Mouse (Mus musculus): ENCODE data around the gene Kcnn3.

Kcnn3 gene

DNA sequence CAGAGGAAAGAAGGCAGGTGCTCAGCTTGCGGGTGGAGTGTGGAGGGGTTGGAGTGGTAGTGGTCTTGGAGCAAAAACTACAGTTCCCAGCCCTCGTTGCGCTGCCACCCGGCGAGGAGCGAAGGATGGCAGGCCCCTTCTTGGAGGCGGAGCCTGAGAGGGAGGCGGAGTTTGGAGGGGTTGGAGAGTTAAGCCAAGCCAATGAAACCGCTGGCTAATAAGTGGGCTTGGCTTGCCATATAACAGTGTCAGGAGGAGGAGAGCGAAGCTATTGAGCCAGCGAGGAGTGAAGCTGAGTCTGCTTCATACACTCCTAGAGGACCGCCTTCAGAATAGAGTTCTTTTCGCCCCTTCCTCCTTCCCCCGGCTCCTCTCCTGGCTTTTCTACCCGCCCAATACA lies at the start of gene Kcnn3:
TSS of gene Kcnn3 (plus strand) at position 271 of the 400 bp plus-strand sequence.
- peak; percentile 76 to 86 for DNase-seq (ENCODE audit: low spot score in 2 of 2)

DNA sequence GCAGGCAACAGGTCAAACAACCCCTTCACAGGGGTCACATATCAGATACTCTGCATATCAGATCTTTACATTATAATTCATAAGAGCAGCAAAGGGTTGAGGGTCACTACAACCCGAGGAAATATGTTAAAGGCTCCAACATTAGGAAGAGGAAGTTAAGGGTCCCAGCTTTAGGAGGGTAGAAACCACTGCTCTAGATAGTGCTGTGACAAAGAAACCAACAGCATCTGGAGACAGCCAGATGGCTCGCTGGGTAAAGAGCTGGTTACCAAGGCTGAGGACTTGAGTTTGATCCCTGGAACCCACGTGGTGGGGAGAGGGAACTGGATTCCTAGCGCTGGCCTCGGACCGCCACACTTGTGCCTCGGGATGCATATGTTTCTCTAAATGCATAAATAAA lies 47.7 kb upstream of the Kcnn3 start:
- DNase-seq (ENCODE audit: low spot score in 2 of 2): no peak

DNA sequence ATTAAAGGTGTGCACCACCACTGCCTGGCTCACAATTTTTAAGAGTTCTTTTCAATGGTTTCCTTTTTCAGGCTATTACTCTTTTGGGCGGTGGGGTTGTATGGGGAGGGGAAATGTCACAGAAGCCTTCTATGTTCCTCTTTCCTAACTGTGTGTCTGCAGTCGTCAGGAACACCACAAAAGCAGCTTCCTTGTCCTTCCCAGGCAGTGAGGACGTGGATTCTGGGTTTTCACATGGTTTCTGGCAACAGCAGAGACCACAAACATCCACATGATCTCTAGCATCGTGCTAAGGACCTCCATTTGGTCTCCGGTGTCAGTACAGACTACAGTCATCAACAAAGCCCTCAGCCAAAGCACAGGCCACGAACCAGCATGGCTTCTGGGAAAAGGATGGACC lies 46.1 kb upstream of the Kcnn3 start:
- DNase-seq (ENCODE audit: low spot score in 2 of 2): no peak

DNA sequence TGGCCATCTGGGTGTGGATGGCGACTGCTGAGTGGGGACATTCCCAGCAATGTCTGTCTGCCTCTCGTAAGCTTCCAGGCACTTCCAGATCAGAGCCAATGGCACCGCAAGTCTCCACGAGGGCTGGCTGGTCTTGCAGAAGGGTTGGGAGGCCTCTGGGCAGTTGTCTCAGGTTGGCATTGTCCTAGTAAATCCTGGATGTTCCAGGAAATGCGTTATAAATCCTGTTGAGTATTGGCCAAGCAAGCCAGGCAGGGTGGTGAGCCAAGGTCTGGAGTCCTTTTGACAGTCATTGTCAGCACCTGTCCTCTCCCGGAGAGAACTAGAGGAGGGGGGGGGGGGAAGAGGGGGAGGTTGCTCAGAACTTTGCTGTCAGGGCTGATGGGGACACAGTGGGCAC lies 40.9 kb upstream of the Kcnn3 start:
- no peak for DNase-seq (ENCODE audit: low spot score in 2 of 2)

DNA sequence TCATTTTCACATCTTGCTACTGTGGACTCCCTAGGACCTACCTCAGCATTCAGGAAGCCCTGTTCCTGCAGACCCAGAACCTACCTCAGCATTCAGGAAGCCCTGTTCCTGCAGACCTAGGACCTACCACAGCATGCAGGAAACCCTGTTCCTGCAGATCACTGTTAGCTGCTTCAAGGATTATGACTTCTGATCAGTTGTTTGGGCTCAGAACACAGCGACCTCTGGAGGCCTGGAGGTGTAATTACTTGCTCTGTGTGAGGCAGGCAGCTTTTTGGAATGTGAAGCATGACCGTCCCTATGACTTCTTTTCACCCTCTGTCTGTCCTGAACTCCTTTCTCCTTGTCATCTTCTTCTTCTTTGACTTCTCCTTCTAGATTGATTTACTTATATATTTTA lies 38.5 kb upstream of the Kcnn3 start:
- DNase-seq (ENCODE audit: low spot score in 2 of 2): no peak

DNA sequence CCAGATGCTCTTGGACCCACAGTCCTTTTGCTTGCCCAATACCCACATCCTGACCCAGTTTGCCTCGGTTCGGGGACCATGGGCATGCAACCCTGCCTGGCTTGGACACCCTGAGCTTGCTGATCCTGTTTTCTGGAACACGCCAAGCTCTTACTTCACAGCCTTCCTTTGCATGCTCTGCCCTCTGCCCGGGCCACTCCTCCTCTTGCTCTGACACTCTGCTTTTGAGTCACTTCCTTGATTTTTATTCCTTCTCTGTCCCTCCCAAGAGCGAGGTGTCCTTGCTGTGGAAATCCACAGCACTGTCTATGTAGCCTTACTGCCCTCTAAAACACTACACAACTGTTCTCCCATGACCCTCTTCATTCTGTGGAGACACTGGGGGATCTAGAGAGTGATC lies 37.7 kb upstream of the Kcnn3 start:
- DNase-seq (ENCODE audit: low spot score in 2 of 2): no peak

DNA sequence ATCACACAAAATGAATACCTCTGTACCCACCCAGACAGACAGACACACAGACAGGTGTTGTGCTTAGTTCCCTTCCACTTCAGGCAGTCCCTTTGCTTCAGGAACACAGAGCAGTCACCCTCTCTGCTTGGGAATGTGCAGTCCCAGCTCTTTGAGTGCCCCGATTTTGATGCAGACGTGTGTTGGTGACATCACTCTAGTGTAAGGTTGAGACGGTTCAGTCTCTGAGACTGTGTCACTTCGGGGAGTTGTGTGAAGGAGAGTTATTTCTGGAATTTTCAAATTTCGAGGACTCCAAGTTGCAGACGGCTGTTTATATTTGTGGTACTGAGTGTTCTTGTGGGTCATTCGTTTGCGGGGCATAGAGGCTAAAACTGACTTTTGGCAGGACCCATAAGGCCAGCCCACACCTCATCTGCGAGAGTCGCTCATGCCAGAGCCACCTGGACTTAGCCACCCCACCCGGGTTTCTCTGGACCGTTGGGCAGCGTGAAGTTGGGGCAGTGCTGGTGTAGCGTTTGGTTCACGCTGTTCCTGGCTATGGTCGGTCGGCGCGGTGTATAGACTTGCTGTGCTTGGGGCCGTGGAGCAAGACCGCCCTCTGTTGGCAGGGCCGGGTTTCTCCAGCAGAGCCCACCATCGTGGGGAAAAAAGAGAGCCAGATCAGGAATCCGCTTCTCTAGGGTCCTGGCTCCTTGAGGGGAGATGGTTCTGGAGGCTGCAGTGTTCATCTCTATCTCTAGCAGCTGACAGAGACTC lies 35.0 kb upstream of the Kcnn3 start:
- DNase-seq (ENCODE audit: low spot score in 2 of 2): peak; percentile 67 to 82

DNA sequence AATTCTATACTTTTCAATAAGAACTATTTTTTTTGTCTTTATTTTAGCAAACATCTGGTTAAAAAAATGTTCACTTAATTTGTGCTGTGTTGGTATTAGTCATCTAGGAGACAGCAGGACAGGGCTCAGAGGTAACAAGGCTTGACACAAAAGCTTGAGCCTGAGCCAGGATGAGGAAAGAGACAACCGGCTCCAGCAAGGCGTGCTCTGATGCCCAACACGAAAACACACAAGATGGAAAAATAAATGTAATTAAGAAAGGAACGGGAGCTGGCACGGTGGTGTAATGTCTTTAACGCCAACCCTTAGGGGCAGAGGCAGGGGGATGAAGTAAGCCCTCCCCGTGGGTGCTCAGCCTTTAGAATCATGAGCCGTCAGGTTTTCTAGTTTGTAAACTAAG lies 33.9 kb upstream of the Kcnn3 start:
- no peak for DNase-seq (ENCODE audit: low spot score in 2 of 2)

DNA sequence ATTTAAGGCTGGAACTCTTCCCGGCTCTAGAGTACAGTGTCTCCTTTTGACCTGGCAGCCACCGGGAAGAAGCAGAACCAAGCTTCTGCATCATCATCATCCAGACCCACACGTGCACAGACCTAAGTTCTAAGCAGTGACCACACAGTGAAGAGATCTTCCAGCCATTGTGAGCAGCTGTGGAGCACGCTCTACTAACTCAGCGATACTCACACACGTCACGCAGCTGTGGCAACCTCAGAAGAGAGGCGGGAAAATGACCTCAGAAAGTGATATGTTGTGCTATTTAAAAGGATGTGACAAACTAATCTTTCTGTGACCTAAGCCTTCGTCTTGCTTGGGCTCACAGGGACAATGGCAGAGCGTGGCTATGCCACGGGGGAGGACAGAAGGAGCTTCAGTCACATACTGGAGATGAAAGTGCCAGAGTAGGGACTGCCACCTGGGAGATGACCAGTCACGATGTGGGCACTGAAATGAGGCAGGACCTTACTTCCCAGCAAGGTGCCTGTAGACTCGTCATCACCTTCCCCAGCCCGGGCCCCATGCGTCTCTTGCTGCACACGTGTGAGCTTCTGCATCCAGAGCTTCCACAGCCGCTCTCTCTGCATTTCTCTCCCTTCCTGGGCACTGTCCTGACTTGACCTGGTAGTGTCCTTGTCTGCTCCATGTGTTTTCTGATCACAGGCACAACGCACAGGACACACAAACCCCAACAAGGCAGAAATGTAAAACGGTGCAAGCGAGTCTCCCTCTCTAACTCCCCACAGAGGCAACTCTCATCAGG lies 32.9 kb upstream of the Kcnn3 start:
- DNase-seq (ENCODE audit: low spot score in 2 of 2): no peak

DNA sequence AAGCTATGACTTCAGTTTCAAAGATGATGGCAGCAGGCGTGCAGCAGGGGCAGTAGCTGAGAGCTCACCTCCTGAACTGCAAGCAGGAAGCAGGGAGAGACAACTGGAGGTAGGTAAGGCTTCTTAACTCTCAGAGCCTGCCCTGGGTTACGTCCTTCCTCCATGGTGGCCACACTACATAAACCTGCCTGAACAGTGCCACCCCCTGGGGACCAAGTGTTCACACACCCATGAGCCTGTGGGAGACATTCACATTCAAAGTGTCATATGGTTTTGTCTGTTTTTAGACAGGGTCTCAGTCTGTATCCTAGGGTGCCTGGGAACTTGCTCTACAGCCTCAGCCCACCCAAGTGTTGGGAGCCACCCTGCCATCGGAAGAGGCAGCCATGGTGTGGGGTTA lies 29.2 kb upstream of the Kcnn3 start:
- DNase-seq (ENCODE audit: low spot score in 2 of 2): no peak

DNA sequence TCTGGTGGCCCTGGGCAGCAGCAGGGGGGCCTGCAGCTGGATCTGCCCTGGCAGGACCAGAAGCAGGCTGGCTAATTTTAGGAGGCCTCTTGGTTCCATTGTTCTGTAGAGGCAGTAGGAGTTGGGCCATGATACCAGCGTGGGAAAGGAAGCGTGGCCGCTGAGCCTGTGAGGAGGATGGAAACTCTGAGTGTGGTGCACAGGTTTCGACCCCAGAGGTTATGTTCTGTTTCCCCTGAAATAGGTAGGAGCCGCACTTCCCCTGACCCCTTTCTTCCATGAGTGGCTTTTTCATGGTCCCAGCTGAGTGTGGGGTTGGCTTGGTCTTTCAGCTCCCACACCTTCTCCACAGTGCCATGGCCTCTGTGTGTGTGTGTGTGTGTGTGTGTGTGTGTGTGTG lies 28.4 kb upstream of the Kcnn3 start:
- no peak for DNase-seq (ENCODE audit: low spot score in 2 of 2)

DNA sequence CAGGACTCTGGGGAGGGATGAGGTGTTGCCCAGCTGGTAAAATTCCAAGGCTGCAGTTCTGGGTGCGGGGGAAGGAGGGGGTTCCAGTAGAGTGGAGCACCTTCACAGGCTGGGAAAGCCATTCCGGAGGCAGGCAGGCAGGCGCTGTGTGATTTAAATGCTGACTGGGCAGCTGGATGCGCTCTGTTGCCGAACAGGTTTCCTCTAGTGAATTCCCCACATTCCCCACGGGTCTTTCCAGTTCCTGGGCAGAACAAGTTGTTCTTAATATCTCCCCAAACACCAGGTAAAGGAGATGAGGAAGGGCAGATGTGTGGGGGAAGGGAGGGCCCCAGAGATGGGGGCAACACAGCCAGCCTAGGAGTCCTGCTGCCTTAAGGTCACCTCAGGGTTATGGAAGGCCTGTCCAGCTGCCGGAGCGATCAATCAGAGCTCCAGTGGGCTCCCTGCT lies 27.2 kb upstream of the Kcnn3 start:
- no peak for DNase-seq (ENCODE audit: low spot score in 2 of 2)

DNA sequence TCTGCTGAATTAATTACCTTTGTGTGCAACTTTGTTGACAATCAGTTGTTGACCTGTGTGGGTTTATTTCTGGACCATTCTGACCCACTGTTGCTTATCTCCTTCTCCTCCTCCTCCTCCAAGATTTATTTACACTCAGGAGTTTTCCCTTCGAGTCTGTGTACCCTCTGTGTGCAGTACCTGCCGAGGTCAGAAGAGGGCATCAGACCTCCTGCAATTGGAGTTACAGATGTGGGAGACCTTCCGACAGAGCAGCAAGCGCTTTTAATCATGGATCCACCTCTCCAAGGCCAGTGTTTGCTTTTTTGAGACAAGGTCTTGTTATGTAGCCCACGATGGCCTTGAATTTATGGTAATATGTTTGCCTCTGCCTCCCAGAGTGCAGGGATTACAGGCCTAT lies 25.3 kb upstream of the Kcnn3 start:
- DNase-seq (ENCODE audit: low spot score in 2 of 2): no peak

DNA sequence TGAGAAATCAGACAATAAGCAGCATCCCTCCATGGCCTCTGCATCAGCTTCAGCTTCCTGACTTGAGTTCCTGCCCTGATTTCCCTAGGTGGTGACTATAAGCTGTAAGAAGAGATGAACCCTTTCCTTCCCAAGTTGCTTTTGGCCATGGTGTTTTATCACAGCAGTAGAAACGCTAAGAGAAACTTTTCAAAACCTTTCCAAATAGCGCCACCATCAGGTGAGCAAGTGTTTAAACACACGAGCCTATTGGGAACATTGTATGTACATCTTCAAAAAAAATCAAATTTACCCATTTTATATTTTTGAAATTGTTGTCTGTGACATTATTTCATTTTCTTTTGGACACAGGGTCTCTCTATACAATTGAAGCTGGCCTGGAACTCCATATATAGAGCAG lies 23.6 kb upstream of the Kcnn3 start:
- DNase-seq (ENCODE audit: low spot score in 2 of 2): no peak

DNA sequence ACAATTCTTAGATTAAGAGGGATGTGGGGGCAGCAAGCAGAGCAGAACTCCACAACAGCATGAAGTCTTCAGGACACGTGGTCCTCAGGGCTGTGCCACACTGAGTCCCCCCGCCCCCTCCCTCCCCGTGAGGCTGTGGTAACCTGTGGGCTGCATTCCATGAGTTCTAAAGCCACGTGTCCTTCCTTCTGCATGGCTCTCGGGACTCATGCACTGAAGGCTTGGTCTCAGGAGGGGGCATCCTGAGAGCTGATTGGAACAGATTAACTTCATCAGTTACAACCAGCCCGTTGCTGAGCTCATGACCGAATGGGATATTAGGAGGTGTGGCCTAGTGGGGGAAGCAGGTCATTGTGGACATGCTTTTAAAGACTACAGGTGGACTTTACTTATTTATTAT lies 20.3 kb upstream of the Kcnn3 start:
- DNase-seq (ENCODE audit: low spot score in 2 of 2): no peak

DNA sequence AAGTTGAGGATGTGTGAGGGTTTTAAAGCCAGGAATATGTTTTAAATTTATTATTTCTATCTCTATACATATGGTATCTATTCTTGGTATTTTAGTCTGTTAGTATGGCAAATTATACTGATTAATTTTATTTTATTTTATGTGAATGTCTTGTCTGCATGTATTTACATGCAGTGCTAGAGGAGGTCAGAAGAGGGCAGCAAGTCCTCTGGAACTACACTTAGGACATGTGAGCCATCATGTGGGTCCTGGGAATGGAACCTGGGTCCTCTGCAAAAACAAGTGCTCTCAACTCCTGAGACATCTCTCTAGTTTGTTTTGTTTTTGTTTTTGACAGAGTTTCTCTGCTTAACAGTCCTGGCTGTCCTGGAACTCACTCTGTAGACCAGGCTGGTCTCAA lies 18.5 kb upstream of the Kcnn3 start:
- DNase-seq (ENCODE audit: low spot score in 2 of 2): no peak

DNA sequence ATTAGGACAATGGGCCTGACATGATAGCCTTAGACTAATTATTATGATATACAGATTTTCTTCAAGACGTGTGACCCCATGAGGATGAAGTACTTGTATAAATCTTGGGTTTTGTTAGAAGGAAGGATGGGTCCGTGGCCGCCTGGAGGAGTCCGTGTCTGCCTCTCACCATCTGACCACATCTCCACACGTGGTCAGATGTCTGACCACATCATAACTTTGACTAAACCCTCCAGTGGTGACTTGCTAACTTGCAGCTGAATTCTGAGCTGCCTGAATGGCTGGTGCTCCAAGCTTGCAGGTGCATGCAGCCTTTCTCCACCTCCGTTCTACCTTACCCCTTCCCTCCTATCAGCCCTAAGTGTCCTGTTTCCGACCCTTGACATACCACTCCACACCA lies 17.4 kb upstream of the Kcnn3 start:
- no peak for DNase-seq (ENCODE audit: low spot score in 2 of 2)

DNA sequence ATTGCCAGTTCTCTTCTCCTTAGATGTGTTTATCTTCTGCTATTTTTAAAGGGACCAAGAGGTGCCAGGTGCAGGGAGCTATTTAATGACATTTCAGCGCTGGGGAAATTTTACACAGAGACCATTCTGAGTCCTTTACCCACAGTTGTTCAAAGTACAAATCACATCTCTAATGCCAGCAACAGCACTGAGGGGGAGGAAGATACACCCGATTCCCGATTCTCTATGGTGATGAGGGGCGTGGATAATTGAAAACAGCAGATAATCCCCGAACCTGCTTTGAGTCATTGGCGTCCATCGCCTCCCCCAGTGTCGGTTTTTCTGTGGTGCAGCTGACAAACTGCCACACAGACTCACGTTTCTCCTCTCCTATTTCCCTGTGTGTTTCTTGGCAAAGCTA lies 11.9 kb upstream of the Kcnn3 start:
- no peak for DNase-seq (ENCODE audit: low spot score in 2 of 2)

DNA sequence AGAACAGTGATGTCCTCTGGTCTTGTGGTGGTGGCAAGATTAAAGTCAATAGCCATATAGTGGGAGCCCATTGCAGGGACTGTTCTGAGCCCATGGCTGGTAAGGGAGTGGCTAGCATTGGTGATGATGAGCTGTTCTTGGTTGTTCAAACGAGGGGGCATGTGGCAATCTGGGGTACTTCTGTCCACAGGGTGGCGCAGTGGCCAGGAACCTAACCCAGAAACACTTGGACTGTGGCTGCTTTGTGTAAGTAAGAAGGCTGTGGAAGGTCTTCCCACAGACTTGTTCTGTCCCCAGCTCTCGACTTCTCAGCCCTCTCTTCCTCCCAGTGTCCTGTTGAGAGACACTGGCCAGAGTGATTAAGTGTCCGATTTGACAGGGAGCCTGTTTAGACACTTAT lies 9.0 kb upstream of the Kcnn3 start:
- no peak for DNase-seq (ENCODE audit: low spot score in 2 of 2)

DNA sequence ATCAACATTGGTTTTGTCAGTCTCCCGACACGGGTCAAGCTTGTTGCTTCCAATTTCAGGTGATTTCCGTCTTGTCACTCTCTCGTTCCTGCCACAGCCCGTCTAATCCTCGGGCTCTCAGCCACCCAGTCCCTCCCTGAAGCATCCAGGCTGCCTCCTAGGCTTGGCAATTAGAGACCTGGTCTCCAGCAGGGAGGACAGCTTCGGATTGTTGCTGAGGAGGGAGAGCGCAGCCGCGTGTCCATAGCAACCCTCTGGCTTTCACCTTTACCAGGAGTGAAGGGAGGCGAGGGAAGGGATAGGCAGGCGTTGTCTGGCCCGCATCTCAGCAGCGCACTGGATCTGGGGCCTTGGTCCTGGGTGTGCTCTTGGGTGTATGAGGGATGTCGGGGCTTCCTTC lies 8.6 kb upstream of the Kcnn3 start:
- no peak for DNase-seq (ENCODE audit: low spot score in 2 of 2)

DNA sequence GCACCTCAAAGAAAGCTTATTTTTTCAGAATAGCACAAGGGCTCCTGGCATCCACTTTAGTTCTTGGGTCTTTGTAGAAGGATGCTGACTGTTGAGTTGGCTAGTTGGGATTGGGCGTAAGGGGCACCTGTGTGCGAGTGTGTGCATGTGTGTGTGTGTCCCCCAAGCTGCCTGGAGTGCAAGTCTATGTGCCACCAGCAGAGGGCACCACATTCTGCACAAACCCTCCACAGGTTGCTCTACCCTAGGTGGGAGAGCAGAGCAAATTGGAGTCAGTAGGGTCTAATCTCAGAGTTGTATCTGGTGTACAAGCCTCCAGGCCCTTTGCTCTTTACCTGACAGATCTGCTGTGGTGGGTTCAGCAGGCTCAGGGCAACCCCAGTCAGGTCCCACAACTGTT lies 7.7 kb upstream of the Kcnn3 start:
- DNase-seq (ENCODE audit: low spot score in 2 of 2): no peak

DNA sequence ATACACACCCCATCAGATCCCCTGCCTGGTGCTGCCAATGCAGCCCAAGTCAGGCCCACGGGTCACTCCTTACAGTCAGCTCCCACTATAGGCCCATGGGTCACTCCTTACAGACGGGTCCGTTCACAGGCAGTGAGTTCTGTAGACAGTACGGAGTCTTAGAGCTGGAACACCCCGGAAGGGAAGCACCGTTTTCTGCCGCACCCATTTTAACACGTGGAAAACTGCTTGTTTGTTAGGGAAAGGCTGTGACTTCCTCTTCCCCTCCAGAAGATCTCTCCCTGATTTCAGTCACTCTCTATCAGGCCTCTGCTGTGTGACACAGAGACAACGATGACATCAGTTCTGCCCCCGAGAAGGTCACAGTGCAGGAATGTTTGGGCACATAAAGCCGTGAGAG lies 4.5 kb upstream of the Kcnn3 start:
- no peak for DNase-seq (ENCODE audit: low spot score in 2 of 2)

DNA sequence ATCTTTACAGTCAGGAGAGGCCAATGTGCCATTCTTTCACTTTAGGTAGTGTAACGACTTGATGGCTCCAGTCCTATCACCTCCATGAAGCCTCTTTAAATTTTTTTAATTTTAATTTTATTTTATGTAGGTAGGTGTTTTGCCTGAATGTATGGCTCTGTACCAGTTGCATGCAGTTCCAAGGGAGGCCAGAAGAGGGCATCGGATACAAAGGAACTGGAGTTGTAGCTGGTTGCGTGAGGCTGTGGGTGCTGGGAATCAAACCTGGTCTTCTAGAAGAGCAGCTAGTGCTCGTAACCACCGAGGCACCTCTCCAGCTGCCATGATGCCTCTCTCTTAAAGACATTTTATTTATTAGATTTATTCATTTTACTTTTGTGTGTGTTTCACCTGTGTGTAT lies 3.6 kb upstream of the Kcnn3 start:
- DNase-seq (ENCODE audit: low spot score in 2 of 2): no peak
